Mouse (Mus musculus) midbrain, embryonic 15.5 days (tissue): ENCODE measurements at regions not wholly inside any gene's neighbourhood (a gene's known extent, or its start where the extent isn't known, plus 50 kb on each side); places are given as distances from the start of the nearest gene placed in this dataset.
A peak's percentile ranks its signal among the peaks of the same experiment; 100 is the strongest.

ENCODE experiments used
- ATAC-seq: fragments of 200-750 bp; cut with Nextera tagmentation; replicated peaks from 2 replicates; pipeline ENCODE4 v1.8.0; 2017; ENCODE audit warnings: moderate TSS enrichment
- H3K27ac ChIP-seq: fragments of 300-500 bp; sonication (generic); 2 replicates; pipeline ENCODE4 v1.5.1; 2015; ENCODE audit warnings: mild to moderate bottlenecking, inconsistent platforms
- H3K27me3 ChIP-seq: fragments of 300-500 bp; sonication (generic); replicated peaks from 2 replicates; pipeline ENCODE4 v1.6.1; 2015; ENCODE audit warnings: inconsistent platforms
- H3K36me3 ChIP-seq: fragments of 300-500 bp; sonication (generic); replicated peaks from 2 replicates; pipeline ENCODE4 v1.6.1; 2015; ENCODE audit warnings: inconsistent platforms
- H3K4me1 ChIP-seq: fragments of 300-500 bp; sonication (generic); 2 replicates; pipeline ENCODE4 v1.6.1; 2015; ENCODE audit warnings: inconsistent platforms
- H3K4me2 ChIP-seq: fragments of 300-500 bp; sonication (generic); 2 replicates; pipeline ENCODE4 v1.6.1; 2015; ENCODE audit warnings: inconsistent platforms, mild to moderate bottlenecking, moderate library complexity
- H3K4me3 ChIP-seq: fragments of 300-500 bp; sonication (generic); 2 replicates; pipeline ENCODE4 v1.5.1; 2015; ENCODE audit warnings: mild to moderate bottlenecking, inconsistent platforms
- H3K9ac ChIP-seq: fragments of 300-500 bp; sonication (generic); 2 replicates; pipeline ENCODE4 v1.6.1; 2015; ENCODE audit warnings: mild to moderate bottlenecking, inconsistent platforms
- H3K9me3 ChIP-seq: fragments of 300-500 bp; sonication (generic); 2 replicates; pipeline ENCODE4 v1.6.1; 2016; ENCODE audit warnings: inconsistent platforms
- WGBS: fragments of 180-500 bp; shearing (Covaris S2); methylation state at CpG from one replicate; pipeline ENCODE4 v1.1.7; 2015; ENCODE audit warnings: mixed read lengths; 5-methylcytosine and 5-hydroxymethylcytosine counted together

DNA sequence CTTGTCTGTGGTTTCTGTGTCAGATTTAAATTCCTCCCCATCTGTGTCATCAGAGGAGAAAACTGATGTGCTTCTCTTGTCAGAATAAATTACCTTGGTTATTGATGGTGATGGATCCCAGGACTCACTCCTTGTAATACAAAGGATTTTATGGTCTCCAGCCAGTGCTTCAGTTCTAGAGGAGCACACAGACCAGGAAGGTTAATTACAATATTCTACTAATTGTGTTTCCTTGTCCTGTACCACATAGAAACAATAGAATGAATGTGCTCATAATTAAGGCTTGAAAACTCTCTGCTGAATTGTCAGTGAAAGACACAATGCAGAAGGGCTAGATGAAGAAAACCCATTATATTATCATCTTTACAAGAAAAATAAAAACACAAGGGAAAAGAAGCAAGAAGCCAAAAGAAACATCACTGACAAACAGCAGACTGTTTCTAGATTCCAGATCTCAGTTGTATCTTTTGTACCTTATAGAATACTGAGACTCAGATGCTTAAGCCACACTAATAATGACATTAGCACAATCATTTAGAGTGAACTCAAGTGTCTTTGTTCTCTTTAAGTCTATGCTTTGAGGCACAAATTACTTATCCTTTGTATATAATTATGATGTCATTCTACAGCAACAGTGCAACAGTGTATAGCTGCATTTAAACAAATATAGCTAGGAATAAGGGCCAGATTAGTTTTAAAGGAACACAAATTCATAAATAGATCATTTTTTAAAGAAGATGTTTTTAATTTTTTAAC is 3189.7 kb upstream of the Gm6569 start:
- Histone ChIP-seq H3K4me3 (no peak overlapping the region), H3K4me2 (no peak overlapping the region), H3K4me1 (no peaks in the 10 kb centered on the region), H3K9ac (no peak overlapping the region), H3K27me3 (no peaks in the 10 kb centered on the region), H3K36me3 (no peaks in the 10 kb centered on the region), H3K9me3 (no peaks in the 10 kb centered on the region), H3K27ac (no peak overlapping the region)
- ATAC-seq: no peak

DNA sequence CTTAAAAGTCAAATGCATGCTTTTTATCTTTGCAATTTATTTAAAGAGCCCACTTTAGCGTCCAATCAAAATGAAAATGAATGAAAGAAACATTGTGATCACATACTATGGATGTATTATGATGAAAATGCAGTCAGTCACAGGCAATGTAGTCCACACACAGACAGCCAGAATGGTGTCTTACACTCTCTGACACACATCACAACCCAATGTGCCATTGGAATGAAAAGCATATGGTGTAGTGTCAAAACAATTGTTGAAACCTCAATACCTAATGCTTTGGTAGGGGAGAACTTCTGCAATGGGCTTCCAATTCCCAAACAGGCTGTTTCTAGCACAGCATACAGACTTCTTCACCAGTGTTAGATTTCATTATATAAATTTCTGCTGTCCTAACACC is 3158.8 kb upstream of the Gm6569 start:
- no peaks in the 10 kb centered on the region for H3K27me3 ChIP-seq
- no peak overlapping the region for H3K4me3 ChIP-seq
- no peak for ATAC-seq
- H3K9me3 ChIP-seq: no peaks in the 10 kb centered on the region
- no peak overlapping the region for H3K27ac ChIP-seq
- no peak overlapping the region for H3K9ac ChIP-seq
- no peaks in the 10 kb centered on the region for H3K4me1 ChIP-seq
- no peaks in the 10 kb centered on the region for H3K36me3 ChIP-seq
- WGBS: 66% methylated on average over 1 of the region's 1 CpGs
- no peak overlapping the region for H3K4me2 ChIP-seq

DNA sequence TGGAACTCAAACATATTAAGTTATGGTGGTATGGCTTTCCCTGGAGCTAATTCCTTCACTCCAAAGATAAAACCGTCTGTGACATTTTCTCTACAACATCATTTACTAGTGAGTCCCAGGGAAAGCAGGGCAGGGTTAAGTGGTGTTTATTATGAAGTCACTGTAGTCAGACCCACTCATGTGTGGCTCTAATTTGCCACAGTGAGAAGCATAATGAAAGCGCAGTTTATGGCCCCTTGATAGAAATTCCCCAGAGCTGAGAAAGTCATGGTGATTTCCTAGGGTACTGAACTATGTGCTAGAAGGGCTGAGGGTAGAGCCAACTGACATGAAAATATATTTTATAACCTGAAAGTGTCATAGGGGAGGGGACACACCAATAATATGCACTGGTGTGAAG is 3129.8 kb upstream of the Gm6569 start:
- WGBS: 70% methylated on average over 2 of the region's 2 CpGs
- no peak overlapping the region for H3K4me2 ChIP-seq
- no peak overlapping the region for H3K27ac ChIP-seq
- H3K36me3 ChIP-seq: no peaks in the 10 kb centered on the region
- no peaks in the 10 kb centered on the region for H3K9me3 ChIP-seq
- ATAC-seq: no peak
- H3K9ac ChIP-seq: no peak overlapping the region
- H3K27me3 ChIP-seq: no peaks in the 10 kb centered on the region
- no peaks in the 10 kb centered on the region for H3K4me1 ChIP-seq
- no peak overlapping the region for H3K4me3 ChIP-seq

DNA sequence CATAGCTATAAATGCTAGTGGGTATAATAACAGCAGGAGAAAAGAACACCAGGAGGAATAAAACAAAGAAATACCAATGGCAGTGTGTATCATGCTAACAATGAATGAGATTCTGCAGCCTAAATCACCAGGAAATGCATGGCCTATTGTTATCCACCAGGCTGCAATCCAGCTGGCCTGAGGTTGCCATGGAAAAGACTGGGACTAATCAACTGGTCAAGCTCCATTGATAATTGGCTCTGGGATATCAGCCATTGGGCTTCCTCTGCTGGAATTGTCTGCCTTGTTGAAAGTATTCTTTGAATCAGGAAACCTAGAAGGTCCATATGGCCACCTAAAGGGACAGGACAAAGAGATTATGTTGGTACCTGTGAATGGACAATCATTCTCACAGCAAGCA is 3120.6 kb upstream of the Gm6569 start:
- no peaks in the 10 kb centered on the region for H3K36me3 ChIP-seq
- H3K9me3 ChIP-seq: no peaks in the 10 kb centered on the region
- no peak overlapping the region for H3K9ac ChIP-seq
- H3K4me3 ChIP-seq: no peak overlapping the region
- no peaks in the 10 kb centered on the region for H3K4me1 ChIP-seq
- no peak for ATAC-seq
- no peaks in the 10 kb centered on the region for H3K27me3 ChIP-seq
- no peak overlapping the region for H3K4me2 ChIP-seq
- no peak overlapping the region for H3K27ac ChIP-seq

DNA sequence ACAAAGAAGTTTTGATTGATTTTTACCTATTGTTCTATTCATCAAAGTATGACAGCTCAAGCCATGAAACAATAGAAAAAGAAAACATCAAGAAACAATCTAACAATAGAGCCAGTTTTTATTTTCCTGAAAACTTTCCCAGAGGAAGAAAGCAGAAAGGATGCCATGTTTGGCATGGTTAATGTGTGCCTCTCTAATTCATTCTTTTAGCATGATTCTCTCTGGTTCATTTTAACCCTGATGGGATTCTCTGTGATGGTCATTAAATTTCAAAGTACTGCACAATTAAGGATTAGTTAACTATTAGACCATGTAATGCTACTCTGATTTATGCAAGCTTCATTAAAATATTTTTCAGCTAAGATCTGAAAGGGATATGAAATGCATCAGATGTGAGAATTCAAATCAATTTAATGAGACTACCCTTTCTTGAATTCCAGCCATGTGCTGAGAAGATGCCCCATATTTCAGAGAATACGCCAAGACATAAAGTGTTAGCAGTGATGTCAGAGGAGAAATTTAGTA is 3106.9 kb upstream of the Gm6569 start:
- no peak for ATAC-seq

DNA sequence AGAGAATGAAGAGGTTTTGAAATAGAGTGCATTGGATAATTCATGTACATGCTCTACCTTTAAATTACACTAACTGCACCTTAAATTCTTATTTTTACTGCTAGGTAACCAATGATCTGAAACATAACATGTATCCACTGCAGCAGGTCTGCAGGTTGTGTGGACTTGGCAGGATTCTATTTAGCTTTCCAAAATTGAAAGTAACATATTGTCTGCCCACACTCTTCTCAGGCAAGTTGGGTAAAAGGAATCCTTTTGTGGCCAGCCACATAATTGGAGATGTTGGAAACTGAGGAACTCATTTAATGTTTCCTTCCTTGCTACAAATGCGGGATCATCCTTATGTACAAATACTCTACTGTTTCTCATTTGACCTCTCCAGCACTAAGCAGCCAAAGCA is 3106.4 kb upstream of the Gm6569 start:
- no peak for ATAC-seq
- H3K4me3 ChIP-seq: no peak overlapping the region
- no peaks in the 10 kb centered on the region for H3K27me3 ChIP-seq
- 94% methylated on average over 1 of the region's 1 CpGs for WGBS
- no peak overlapping the region for H3K9ac ChIP-seq
- H3K36me3 ChIP-seq: no peaks in the 10 kb centered on the region
- H3K9me3 ChIP-seq: no peaks in the 10 kb centered on the region
- H3K4me1 ChIP-seq: no peaks in the 10 kb centered on the region
- no peak overlapping the region for H3K4me2 ChIP-seq
- no peak overlapping the region for H3K27ac ChIP-seq

More for the DNA sequence above, 3106.9 kb upstream of the Gm6569 start:
- Histone ChIP-seq H3K4me1 (no peaks in the 10 kb centered on the region), H3K27me3 (no peaks in the 10 kb centered on the region), H3K27ac (no peak overlapping the region), H3K9ac (no peak overlapping the region), H3K36me3 (no peaks in the 10 kb centered on the region), H3K9me3 (no peaks in the 10 kb centered on the region), H3K4me2 (no peak overlapping the region), H3K4me3 (no peak overlapping the region)
- 64% methylated on average over 1 of the region's 1 CpGs for WGBS

DNA sequence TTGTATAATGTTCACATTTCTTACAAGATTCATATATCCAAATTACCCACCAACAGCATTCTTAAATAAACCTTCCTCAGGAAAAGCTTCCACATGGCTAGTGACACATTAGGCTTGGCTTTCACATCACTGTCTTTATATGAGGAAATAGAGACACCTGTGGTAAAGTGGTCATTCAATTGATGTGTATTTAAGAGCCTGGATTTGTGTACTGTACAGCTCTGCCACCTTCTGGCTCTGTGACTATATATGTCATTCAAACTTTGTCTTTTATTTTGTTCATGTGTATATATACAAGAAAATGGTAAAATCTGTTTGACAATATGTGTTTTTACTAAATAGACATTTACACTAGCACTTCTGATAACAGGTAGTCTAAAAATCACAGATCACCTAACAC is 3090.1 kb upstream of the Gm6569 start:
- H3K4me2 ChIP-seq: no peak overlapping the region
- no peaks in the 10 kb centered on the region for H3K9me3 ChIP-seq
- H3K4me3 ChIP-seq: no peak overlapping the region
- no peak overlapping the region for H3K27ac ChIP-seq
- no peaks in the 10 kb centered on the region for H3K4me1 ChIP-seq
- H3K9ac ChIP-seq: no peak overlapping the region
- no peaks in the 10 kb centered on the region for H3K36me3 ChIP-seq
- 0 out of 2 replicates have a peak, but pooled peaks have one; percentile 71 for ATAC-seq
- H3K27me3 ChIP-seq: no peaks in the 10 kb centered on the region

DNA sequence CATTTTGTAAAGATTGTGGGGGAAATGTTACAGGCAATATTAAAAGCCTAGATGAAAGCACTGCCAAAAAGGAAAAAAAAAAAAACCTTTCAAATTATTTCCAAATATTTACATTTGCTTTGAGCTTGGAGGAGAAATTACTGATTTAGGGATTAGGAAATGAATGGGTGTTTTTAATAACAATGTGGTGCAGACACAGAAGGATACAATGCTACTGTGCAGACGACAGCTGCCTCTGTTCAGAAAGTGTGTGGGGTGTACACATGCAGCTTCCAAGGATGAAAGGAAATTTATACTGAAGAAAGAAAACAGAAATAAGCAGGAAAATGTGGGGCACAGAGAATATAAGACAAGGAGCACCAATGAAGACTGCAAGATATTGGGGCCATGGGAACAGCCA is 3070.3 kb upstream of the Gm6569 start:
- Histone ChIP-seq H3K4me1 (peaks cover 5% of the 10 kb centered on the region; the same call in 1 of the 2 replicates), H3K27ac (no peak overlapping the region), H3K36me3 (no peaks in the 10 kb centered on the region), H3K9ac (no peak overlapping the region), H3K4me2 (no peak overlapping the region), H3K27me3 (no peaks in the 10 kb centered on the region), H3K9me3 (no peaks in the 10 kb centered on the region), H3K4me3 (no peak overlapping the region)
- no peak for ATAC-seq
- 22% methylated on average over 1 of the region's 1 CpGs for WGBS

DNA sequence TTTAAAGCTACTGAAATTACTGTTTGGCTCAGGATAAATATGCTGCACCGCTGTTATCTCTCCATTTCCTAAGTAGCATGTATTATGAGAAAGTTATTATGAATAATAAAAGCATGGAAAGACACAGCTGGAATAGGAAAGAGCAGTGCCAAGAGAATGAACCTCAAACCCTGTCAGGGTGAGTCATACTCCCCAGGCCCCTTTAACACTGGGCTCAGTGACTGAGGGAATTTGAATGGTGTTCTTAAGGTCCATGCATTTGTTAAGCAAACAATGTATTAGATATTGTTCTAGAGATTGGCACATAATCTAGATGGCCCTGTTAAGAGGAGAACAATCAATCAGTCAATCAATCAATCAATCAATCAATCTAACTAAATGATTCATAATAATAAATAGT is 3069.8 kb upstream of the Gm6569 start:
- no peaks in the 10 kb centered on the region for H3K36me3 ChIP-seq
- no peaks in the 10 kb centered on the region for H3K27me3 ChIP-seq
- H3K4me2 ChIP-seq: no peak overlapping the region
- H3K4me3 ChIP-seq: no peak overlapping the region
- 49% methylated on average over 1 of the region's 1 CpGs for WGBS
- no peaks in the 10 kb centered on the region for H3K9me3 ChIP-seq
- no peak overlapping the region for H3K27ac ChIP-seq
- peaks cover 5% of the 10 kb centered on the region; the same call in 1 of the 2 replicates for H3K4me1 ChIP-seq
- H3K9ac ChIP-seq: no peak overlapping the region
- ATAC-seq: no peak

DNA sequence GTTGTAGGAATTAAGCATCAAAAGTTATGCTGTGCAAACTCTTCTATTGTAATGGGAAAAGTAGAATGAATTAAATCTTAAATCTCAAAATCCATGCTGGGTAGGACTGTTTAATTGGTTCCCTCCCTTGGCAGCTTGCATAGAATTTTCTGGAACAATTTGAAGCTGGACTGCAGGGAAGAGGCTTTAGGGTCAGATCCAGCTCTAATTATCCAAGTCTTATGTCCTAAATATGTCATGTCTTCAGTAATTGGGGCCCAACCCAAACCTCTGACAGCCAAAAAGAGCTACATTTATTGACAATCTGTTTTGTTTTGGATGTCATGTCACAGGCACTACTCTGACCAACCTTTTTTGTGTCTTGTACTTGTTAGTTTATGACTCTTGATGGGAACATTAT is 3068.9 kb upstream of the Gm6569 start:
- Histone ChIP-seq H3K9me3 (no peaks in the 10 kb centered on the region), H3K36me3 (no peaks in the 10 kb centered on the region), H3K27me3 (no peaks in the 10 kb centered on the region), H3K9ac (no peak overlapping the region), H3K27ac (no peak overlapping the region), H3K4me3 (no peak overlapping the region), H3K4me1 (peaks cover 5% of the 10 kb centered on the region; the same call in 1 of the 2 replicates), H3K4me2 (no peak overlapping the region)
- no peak for ATAC-seq
